Mouse (Mus musculus) forebrain, embryonic 12.5 days (tissue): ENCODE data around the gene Gm10696. TPM values are rescaled to one million over a fixed set of nuclear protein-coding genes. Genes with fewer than 3 reads are reported as not detected.
"Not testable (repeated sequence)": the region's sequence is repeated elsewhere in the genome, so short reads cannot be mapped to it uniquely, and the experiment has no call there.

ENCODE experiments used
- ATAC-seq: fragments of 200-750 bp; cut with Nextera tagmentation; 2 replicates; pipeline ENCODE4 v1.8.0; 2017; ENCODE audit warnings: moderate TSS enrichment; ENCODE audit not compliant: low FRiP score
- H3K27ac ChIP-seq: fragments of 300-500 bp; sonication (generic); 2 replicates; pipeline ENCODE4 v1.5.1; 2016; ENCODE audit warnings: mild to moderate bottlenecking
- H3K27me3 ChIP-seq: fragments of 300-500 bp; sonication (generic); 2 replicates; pipeline ENCODE4 v1.6.1; 2016; ENCODE audit warnings: mild to moderate bottlenecking
- H3K36me3 ChIP-seq: fragments of 300-500 bp; sonication (generic); replicated peaks from 2 replicates; pipeline ENCODE4 v1.6.1; 2016; ENCODE audit warnings: mild to moderate bottlenecking
- H3K4me1 ChIP-seq: fragments of 300-500 bp; sonication (generic); 2 replicates; pipeline ENCODE4 v1.6.1; 2016
- H3K4me2 ChIP-seq: fragments of 300-500 bp; sonication (generic); 2 replicates; pipeline ENCODE4 v1.6.1; 2016; ENCODE audit warnings: mild to moderate bottlenecking, moderate library complexity
- H3K4me3 ChIP-seq: fragments of 300-500 bp; sonication (generic); replicated peaks from 2 replicates; pipeline ENCODE4 v1.5.1; 2016; ENCODE audit warnings: mild to moderate bottlenecking
- H3K9ac ChIP-seq: fragments of 300-500 bp; sonication (generic); 2 replicates; pipeline ENCODE4 v1.6.1; 2016; ENCODE audit warnings: mild to moderate bottlenecking
- H3K9me3 ChIP-seq: fragments of 300-500 bp; sonication (generic); 2 replicates; pipeline ENCODE4 v1.6.1; 2016
- WGBS: fragments of 180-500 bp; shearing (Covaris S2); methylation state at CpG from one replicate; pipeline ENCODE4 v1.1.7; 2016; 5-methylcytosine and 5-hydroxymethylcytosine counted together
- polyA plus RNA-seq: library from polyadenylated mRNA; unstranded; fragments of >200 nt; fragmentation: Nextera tagmentation; extraction: Ambion mirVana; gene quantifications from 2 replicates; pipeline ENCODE4 v1.2.1, GENCODE M21; 2016

Gm10696 gene
- polyA plus RNA-seq, result not detected in 2 replicates

DNA sequence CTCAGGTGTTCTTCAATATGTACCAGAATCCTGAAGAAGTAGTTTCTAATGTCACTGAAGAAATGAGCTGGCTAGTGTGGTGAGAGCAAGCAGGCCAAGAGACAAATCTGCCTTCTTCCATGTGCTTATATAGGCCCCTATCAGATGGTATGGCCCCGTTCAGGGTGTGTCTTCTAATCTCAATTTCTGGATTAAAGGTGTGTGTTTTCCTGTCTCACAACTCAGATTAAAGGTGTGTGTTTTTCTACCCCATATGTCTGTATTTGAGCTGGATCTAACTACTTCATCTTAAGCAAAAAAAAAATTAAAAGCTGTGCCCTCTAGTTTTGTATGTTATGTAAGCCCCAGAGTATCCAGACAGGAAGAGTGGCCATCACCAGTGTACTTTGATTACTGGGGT lies at the start of gene Gm10696:
Gene Gm10696, minus strand, starts transcription at position 101 of the 400 bp plus-strand sequence.
- H3K4me2 ChIP-seq, H3K27me3 ChIP-seq, H3K9ac ChIP-seq, H3K4me1 ChIP-seq, H3K4me3 ChIP-seq, H3K9me3 ChIP-seq, H3K36me3 ChIP-seq, ATAC-seq, H3K27ac ChIP-seq: not testable (repeated sequence)
- 93% methylated on average over 1 of the region's 1 CpGs for WGBS

- not testable (repeated sequence) for ATAC-seq, H3K9me3 ChIP-seq, H3K27ac ChIP-seq, H3K9ac ChIP-seq, H3K4me1 ChIP-seq, H3K27me3 ChIP-seq, H3K4me3 ChIP-seq, H3K36me3 ChIP-seq, H3K4me2 ChIP-seq
- WGBS, result 84% methylated on average over 3 of the region's 4 CpGs
Observed at GRCm38 (mm10) chr3:94196414-94196813, 18.4 kb upstream of the Gm10696 start, which contains the start of gene Gm5286. TSS of gene Gm5286 (plus strand) at chr3:94196714.

GRCm38 (mm10) chr3:94167351-94167750 lies 10.6 kb downstream of the Gm10696 start:
- H3K27me3 ChIP-seq, ATAC-seq, H3K4me3 ChIP-seq, H3K27ac ChIP-seq, H3K9me3 ChIP-seq, H3K9ac ChIP-seq, H3K4me2 ChIP-seq, H3K36me3 ChIP-seq, H3K4me1 ChIP-seq: not testable (repeated sequence)

Other genes starting within 250 kb of the Gm10696 start
- not detected in 2 replicates for gene Gm9117, start 234.7 kb downstream of the Gm10696 start, polyA plus RNA-seq
- not detected in 2 replicates for gene Tdpoz5, start 216.9 kb downstream of the Gm10696 start, polyA plus RNA-seq
- gene Gm9125, start 123.3 kb downstream of the Gm10696 start, polyA plus RNA-seq, result not detected in 2 replicates
- gene Gm10697, start 105.5 kb downstream of the Gm10696 start, polyA plus RNA-seq, result not detected in 2 replicates
- gene Gm5286, start 18.5 kb upstream of the Gm10696 start, polyA plus RNA-seq, result not detected in 2 replicates
- gene Gm4778, start 85.8 kb upstream of the Gm10696 start, polyA plus RNA-seq, result not detected in 2 replicates
- 11.9 and 12.5 TPM in 2 replicates for gene Them4, start 131.9 kb upstream of the Gm10696 start, polyA plus RNA-seq
- gene Them5, start 163.9 kb upstream of the Gm10696 start, polyA plus RNA-seq, result 0.31 and 0.32 TPM in 2 replicates
- 0.87 and 1.8 TPM in 2 replicates for gene C2cd4d, start 184.2 kb upstream of the Gm10696 start, polyA plus RNA-seq
- gene Rorc, start 194.6 kb upstream of the Gm10696 start, polyA plus RNA-seq, result 1.3 and 2.0 TPM in 2 replicates
- gene Lingo4, start 220.3 kb upstream of the Gm10696 start, polyA plus RNA-seq, result 0.78 and 0.82 TPM in 2 replicates
- gene Tdrkh, start 235.1 kb upstream of the Gm10696 start, polyA plus RNA-seq, result 67.2 and 67.8 TPM in 2 replicates